Mouse (Mus musculus) kidney, postnatal 0 days (tissue): ENCODE data around the gene Ippk. TPM values are rescaled to one million over a fixed set of nuclear protein-coding genes. Genes with fewer than 3 reads are reported as not detected.

Source experiments
- ATAC-seq: fragments of 200-750 bp; cut with Nextera tagmentation; replicated peaks from 2 replicates; pipeline ENCODE4 v1.8.0; 2017; ENCODE audit warnings: low read depth, moderate number of reproducible peaks, moderate TSS enrichment, moderate library complexity; ENCODE audit not compliant: low FRiP score
- DNase-seq: peaks from one replicate; pipeline ENCODE4 v3.0.0-alpha.2; 2016; ENCODE audit warnings: low spot score
- H3K27ac ChIP-seq: fragments of 300-500 bp; sonication (generic); 2 replicates; pipeline ENCODE4 v1.5.1; 2014; ENCODE audit warnings: mild to moderate bottlenecking
- H3K27me3 ChIP-seq: fragments of 300-500 bp; sonication (generic); 2 replicates; pipeline ENCODE4 v1.6.1; 2014; ENCODE audit warnings: low read length, mixed read lengths; ENCODE audit not compliant: insufficient read depth
- H3K36me3 ChIP-seq: fragments of 300-500 bp; sonication (generic); 2 replicates; pipeline ENCODE4 v1.6.1; 2014; ENCODE audit warnings: low read length, mixed read lengths; ENCODE audit not compliant: insufficient read depth
- H3K4me1 ChIP-seq: fragments of 300-500 bp; sonication (generic); replicated peaks from 2 replicates; pipeline ENCODE4 v1.6.1; 2014; ENCODE audit warnings: antibody characterized with exemption, low read length, mixed read lengths; ENCODE audit not compliant: insufficient read depth
- H3K4me2 ChIP-seq: fragments of 300-500 bp; sonication (generic); 2 replicates; pipeline ENCODE4 v1.6.1; 2014; ENCODE audit warnings: mild to moderate bottlenecking, low read length, moderate library complexity, mixed read lengths
- H3K4me3 ChIP-seq: fragments of 300-500 bp; sonication (generic); replicated peaks from 2 replicates; pipeline ENCODE4 v1.5.1; 2014; ENCODE audit warnings: low read depth, low read length
- H3K9ac ChIP-seq: fragments of 300-500 bp; sonication (generic); 2 replicates; pipeline ENCODE4 v1.6.1; 2014; ENCODE audit warnings: low read depth, low read length
- H3K9me3 ChIP-seq: fragments of 300-500 bp; sonication (generic); replicated peaks from 2 replicates; pipeline ENCODE4 v1.6.1; 2016; ENCODE audit warnings: low read length, inconsistent platforms, mixed read lengths
- CTCF ChIP-seq: IDR thresholded peaks from 2 replicates; pipeline ENCODE4 v1.5.1; 2016; ENCODE audit warnings: antibody characterized with exemption, low read depth, mild to moderate bottlenecking, moderate library complexity
- WGBS: fragments of 180-500 bp; shearing (Covaris S2); extraction: QIAGEN DNeasy Blood & Tissue Kit; methylation state at CpG from one replicate; pipeline ENCODE4 v1.1.7; 2014; 5-methylcytosine and 5-hydroxymethylcytosine counted together
- polyA plus RNA-seq: library from polyadenylated mRNA; unstranded; fragments of >200 nt; fragmentation: Nextera tagmentation; extraction: Ambion mirVana; gene quantifications from 2 replicates; pipeline ENCODE4 v1.2.1, GENCODE M21; 2015

Gene Ippk
- polyA plus RNA-seq, 1 experiment from 2014 or later: 13.5 TPM

GRCm38 (mm10) chr13:49394886-49395447, 26.1 kb upstream of the Ippk start:
- no peaks in the 10 kb centered on the region for H3K27me3 ChIP-seq
- no peaks in the 10 kb centered on the region for H3K9me3 ChIP-seq
- H3K36me3 ChIP-seq: no peaks in the 10 kb centered on the region
- H3K4me2 ChIP-seq: no peak overlapping the region
- 93% methylated on average over 3 of the region's 3 CpGs for WGBS
- ATAC-seq (no peak), DNase-seq (no peak)
- no peak overlapping the region for H3K9ac ChIP-seq
- no peak overlapping the region for H3K4me3 ChIP-seq
- no peaks in the 10 kb centered on the region for H3K4me1 ChIP-seq
- TF ChIP-seq CTCF: no peak
- no peak overlapping the region for H3K27ac ChIP-seq

GRCm38 (mm10) chr13:49396798-49397197, 24.3 kb upstream of the Ippk start:
- 76% methylated on average over 1 of the region's 1 CpGs for WGBS

GRCm38 (mm10) chr13:49398191-49398590, 22.9 kb upstream of the Ippk start:
- Histone ChIP-seq H3K4me2 (no peak overlapping the region), H3K4me1 (no peaks in the 10 kb centered on the region), H3K36me3 (no peaks in the 10 kb centered on the region), H3K9ac (no peak overlapping the region), H3K9me3 (no peaks in the 10 kb centered on the region), H3K27ac (no peak overlapping the region), H3K4me3 (no peak overlapping the region), H3K27me3 (no peaks in the 10 kb centered on the region)
- 68% methylated on average over 8 of the region's 8 CpGs for WGBS
- ATAC-seq (no peak), DNase-seq (no peak)
- TF ChIP-seq CTCF: no peak

More at GRCm38 (mm10) chr13:49396798-49397197, 24.3 kb upstream of the Ippk start:
- DNase-seq: no peak
- no peak for TF ChIP-seq CTCF
- no peaks in the 10 kb centered on the region for H3K4me1 ChIP-seq
- no peak overlapping the region for H3K9ac ChIP-seq
- no peaks in the 10 kb centered on the region for H3K9me3 ChIP-seq
- H3K27me3 ChIP-seq: no peaks in the 10 kb centered on the region
- no peak overlapping the region for H3K27ac ChIP-seq
- no peak overlapping the region for H3K4me3 ChIP-seq
- no peaks in the 10 kb centered on the region for H3K36me3 ChIP-seq
- no peak for ATAC-seq
- H3K4me2 ChIP-seq: no peak overlapping the region

GRCm38 (mm10) chr13:49400139-49400538, 20.9 kb upstream of the Ippk start:
- no peaks in the 10 kb centered on the region for H3K27me3 ChIP-seq
- 29% methylated on average over 6 of the region's 6 CpGs for WGBS
- H3K4me3 ChIP-seq: no peak overlapping the region
- TF ChIP-seq CTCF: peak; percentile 79
- H3K36me3 ChIP-seq: no peaks in the 10 kb centered on the region
- no peaks in the 10 kb centered on the region for H3K9me3 ChIP-seq
- H3K9ac ChIP-seq: no peak overlapping the region
- DNase-seq: peak; percentile 86
- H3K4me1 ChIP-seq: no peaks in the 10 kb centered on the region
- peak; percentile 72 for ATAC-seq
- no peak overlapping the region for H3K27ac ChIP-seq
- H3K4me2 ChIP-seq: no peak overlapping the region

- DNase-seq (no peak), ATAC-seq (0 out of 2 replicates have a peak, but pooled peaks have one; percentile 36)
- Histone ChIP-seq H3K4me2 (no peak overlapping the region), H3K4me3 (no peak overlapping the region), H3K4me1 (no peaks in the 10 kb centered on the region), H3K27ac (no peak overlapping the region), H3K27me3 (no peaks in the 10 kb centered on the region), H3K9ac (no peak overlapping the region), H3K36me3 (no peaks in the 10 kb centered on the region), H3K9me3 (no peaks in the 10 kb centered on the region)
- no peak for TF ChIP-seq CTCF
- 75% methylated on average over 2 of the region's 2 CpGs for WGBS
Measured at GRCm38 (mm10) chr13:49402628-49403027, 18.4 kb upstream of the Ippk start.

- Histone ChIP-seq H3K36me3 (no peaks in the 10 kb centered on the region), H3K4me3 (no peak overlapping the region), H3K27me3 (no peaks in the 10 kb centered on the region), H3K9ac (no peak overlapping the region), H3K4me1 (no peaks in the 10 kb centered on the region), H3K9me3 (no peaks in the 10 kb centered on the region), H3K27ac (no peak overlapping the region), H3K4me2 (no peak overlapping the region)
- TF ChIP-seq CTCF: no peak
- DNase-seq (no peak), ATAC-seq (no peak)
Measured at GRCm38 (mm10) chr13:49407795-49408194, 13.3 kb upstream of the Ippk start.

- TF ChIP-seq CTCF: no peak
- WGBS: 0% methylated on average over 15 of the region's 15 CpGs
- Histone ChIP-seq H3K4me1 (peaks cover 17% of the 10 kb centered on the region; the same call in 1 of the 2 replicates), H3K9me3 (no peaks in the 10 kb centered on the region), H3K4me3 (peak overlapping the region; percentile 60), H3K27ac (peak overlapping the region; percentile 65; the same call in 1 of the 2 replicates), H3K9ac (peak overlapping the region; percentile 64), H3K36me3 (no peaks in the 10 kb centered on the region), H3K4me2 (peak overlapping the region; percentile 72), H3K27me3 (no peaks in the 10 kb centered on the region)
- peak; percentile 57 for ATAC-seq
- DNase-seq: peak; percentile 31
Measured at GRCm38 (mm10) chr13:49421606-49421917, 513 bp downstream of the Ippk start.
